Mouse (Mus musculus): Measurements from ENCODE around the gene Dync2h1. TPM values are rescaled to one million over a fixed set of nuclear protein-coding genes. Genes with fewer than 3 reads are reported as not detected.

Gene Dync2h1
- 18.7 TPM for polyA plus RNA-seq (2014; fragmentation: Illumina TruSeq; extraction: RNeasy Lipid Tissue Mini Kit (QIAGEN cat#74804))

DNA sequence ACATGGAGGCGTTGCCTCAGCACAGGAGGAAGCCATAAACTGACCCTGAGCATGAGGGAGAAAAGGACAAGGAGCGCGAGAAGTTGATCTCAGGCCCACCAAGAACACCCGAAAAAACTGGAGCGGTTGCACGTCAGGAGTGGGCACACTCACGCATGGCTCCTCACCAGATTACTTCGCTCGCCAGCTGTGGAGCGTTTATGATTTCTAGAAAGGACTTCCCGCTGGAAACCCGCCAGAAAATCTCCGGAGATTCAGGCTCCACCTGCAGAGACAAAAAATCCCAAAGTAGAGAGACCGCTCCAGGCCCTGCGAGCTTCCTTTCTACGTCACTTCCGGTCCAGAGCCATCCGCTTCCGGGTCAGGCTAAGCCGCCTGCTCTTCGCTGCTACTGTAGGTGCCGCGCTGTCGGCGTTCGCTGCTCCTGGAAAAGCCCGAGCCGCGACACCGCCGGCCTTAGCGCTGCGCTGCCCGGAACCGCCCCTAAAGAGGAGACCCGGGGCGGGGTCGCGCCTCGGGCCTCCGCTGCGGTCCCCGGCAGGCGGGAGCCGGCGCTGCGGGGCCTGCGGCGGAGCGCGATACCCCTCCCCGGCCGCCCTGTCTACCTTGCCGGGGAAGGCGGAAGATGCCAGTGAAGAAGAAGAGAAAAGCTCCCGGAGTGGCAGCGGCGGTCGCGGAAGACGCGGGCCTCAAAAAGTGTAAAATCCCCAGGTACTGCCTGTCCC is at the start of gene Dync2h1, which contains the start of gene Dcun1d5:
Dync2h1 (minus strand) TSS at position 275 of the 725 bp plus-strand sequence.
Dcun1d5 (plus strand) TSS at position 349 of the 725 bp plus-strand sequence.

Other genes starting within 250 kb of the Dync2h1 start
- gene Dcun1d5, start 74 bp upstream of the Dync2h1 start, polyA plus RNA-seq (2014; fragmentation: Illumina TruSeq; extraction: RNeasy Lipid Tissue Mini Kit (QIAGEN cat#74804)) = 180 TPM
- gene Mmp13, start 88.1 kb upstream of the Dync2h1 start, polyA plus RNA-seq (2014; fragmentation: Illumina TruSeq; extraction: RNeasy Lipid Tissue Mini Kit (QIAGEN cat#74804)) = 1.0 TPM
- 71.6 TPM for gene Mmp12, start 159.9 kb upstream of the Dync2h1 start, polyA plus RNA-seq (2014; fragmentation: Illumina TruSeq; extraction: RNeasy Lipid Tissue Mini Kit (QIAGEN cat#74804))
- gene Mmp1b, start 203.6 kb upstream of the Dync2h1 start, polyA plus RNA-seq (2014; fragmentation: Illumina TruSeq; extraction: RNeasy Lipid Tissue Mini Kit (QIAGEN cat#74804)) = not detected

All from ovary, adult 10 weeks (tissue).